Mouse (Mus musculus): Measurements from ENCODE around the gene Nkiras2.
"Not testable (repeated sequence)": the region's sequence is repeated elsewhere in the genome, so short reads cannot be mapped to it uniquely, and the experiment has no call there.

Gene Nkiras2

GRCm38 (mm10) chr11:100601372-100601771, 17.7 kb upstream of the Nkiras2 start:
- no peak for DNase-seq

DNA sequence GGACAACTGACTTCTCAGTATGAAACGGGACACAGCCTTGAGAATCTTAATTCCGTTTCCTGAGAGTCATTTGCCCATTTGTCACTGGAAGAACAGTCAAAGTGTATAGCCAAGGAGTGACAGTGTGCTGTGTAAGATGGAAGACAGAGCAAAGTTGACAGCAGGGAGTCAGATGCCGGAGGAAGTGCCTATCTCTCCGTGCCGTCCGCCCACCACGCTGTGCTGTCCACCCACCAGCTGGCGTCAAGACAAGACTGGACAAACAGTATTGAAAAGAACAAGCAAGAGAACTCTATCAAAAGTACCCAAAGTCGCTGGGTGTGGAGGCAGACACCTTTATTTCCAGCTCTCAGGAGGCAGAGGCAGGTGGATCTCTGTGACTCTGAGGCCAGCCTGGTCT, 15.9 kb upstream of the Nkiras2 start:
- no peak for DNase-seq

- peak; percentile 55 for DNase-seq
Measured at GRCm38 (mm10) chr11:100603813-100604212, 15.2 kb upstream of the Nkiras2 start.

DNA sequence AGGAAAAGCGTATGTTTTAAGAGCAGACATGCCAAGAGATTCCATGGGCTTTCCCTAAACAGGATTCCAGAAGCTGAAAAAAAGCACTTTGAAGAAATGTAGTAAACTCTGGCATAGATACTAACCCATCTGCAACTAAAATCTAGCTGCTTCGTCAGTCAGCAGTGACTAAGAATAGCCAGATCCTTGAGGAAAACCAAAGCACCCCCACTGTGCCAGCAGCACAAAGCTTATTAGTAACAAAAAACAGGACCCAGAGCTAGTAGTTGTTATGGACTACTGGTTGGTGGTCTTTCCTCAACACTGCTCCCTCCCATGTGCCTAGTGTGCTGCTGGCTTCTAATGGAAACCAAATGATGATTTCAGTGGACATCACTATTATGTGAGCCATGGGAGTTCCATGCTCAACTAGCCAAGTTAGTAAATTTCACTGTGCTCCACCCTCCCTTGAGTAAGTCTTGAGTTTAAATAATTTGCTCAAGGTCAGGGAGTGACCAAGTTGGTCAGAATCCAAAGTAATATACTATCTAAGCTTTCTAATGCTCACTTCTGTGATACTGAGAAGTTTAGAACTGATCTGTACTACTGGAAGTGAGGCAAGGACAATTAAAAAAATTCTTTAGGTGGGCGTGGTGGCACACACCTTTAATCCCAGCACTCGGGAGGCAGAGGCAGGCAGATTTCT, 14.6 kb upstream of the Nkiras2 start:
- no peak for DNase-seq

DNA sequence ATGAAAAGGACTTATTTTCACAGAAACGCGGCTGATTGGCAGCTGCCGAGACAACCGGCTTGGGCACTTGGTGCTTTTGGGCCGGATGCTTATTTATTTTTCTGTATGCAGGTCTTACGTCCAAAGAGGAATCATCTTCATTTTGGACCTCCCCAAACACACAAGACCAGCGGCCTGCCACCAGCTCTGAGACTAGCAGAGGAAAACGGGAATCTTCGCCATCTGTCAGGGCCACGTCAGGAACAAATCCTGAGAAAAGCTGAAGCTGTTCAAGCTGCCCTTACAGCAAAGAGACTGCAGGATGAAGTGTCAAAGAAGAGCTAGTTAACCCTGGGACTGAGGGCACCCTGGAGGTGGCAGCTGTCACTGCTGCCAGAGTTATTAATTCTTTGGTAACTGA, 13.6 kb upstream of the Nkiras2 start:
- DNase-seq: peak; percentile 62

DNA sequence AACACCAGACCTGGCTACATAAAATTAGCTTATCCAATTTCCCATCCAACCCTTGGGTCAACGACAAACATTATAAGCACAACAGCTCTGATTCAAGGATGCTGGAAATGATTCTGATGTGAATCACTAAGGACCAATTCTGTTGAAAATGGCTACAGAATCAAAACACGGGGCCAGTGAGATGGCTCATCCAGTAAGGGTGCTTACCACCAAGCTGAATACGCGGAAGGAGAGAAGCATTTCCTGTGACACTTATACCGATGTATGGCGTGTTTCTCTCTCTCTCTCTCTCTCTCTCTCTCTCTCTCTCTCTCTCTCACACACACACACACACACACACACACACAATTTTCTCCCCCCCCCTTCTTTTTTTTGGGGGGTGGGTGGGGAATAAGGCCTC, 11.9 kb upstream of the Nkiras2 start:
- no peak for DNase-seq

DNA sequence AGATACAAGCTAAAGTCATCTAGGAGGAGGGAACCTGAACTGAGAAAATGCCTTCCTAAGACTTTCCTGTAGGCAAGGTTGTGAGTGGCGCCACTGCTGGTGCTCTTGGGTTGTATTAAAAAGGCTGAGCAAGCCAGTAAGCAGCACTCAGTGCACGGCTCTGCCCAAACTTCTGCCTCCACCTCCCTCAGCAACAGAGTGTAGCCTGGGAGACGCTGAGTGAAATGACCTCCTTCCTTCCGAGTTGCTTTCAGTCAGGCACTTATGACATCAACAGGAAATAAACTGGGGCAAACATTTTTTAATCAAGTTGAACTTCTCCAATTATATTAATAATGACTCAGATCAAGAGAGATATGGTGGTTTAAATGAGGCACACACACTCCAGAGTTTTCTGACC, 10.2 kb upstream of the Nkiras2 start:
- no peak for DNase-seq

GRCm38 (mm10) chr11:100609355-100609996, 9.6 kb upstream of the Nkiras2 start:
- no peak for DNase-seq

GRCm38 (mm10) chr11:100609997-100610680, 8.9 kb upstream of the Nkiras2 start:
- no peak for DNase-seq

GRCm38 (mm10) chr11:100611627-100612026, 7.4 kb upstream of the Nkiras2 start:
- DNase-seq: no peak

- no peak for DNase-seq
Measured at GRCm38 (mm10) chr11:100613241-100613640, 5.8 kb upstream of the Nkiras2 start.

DNA sequence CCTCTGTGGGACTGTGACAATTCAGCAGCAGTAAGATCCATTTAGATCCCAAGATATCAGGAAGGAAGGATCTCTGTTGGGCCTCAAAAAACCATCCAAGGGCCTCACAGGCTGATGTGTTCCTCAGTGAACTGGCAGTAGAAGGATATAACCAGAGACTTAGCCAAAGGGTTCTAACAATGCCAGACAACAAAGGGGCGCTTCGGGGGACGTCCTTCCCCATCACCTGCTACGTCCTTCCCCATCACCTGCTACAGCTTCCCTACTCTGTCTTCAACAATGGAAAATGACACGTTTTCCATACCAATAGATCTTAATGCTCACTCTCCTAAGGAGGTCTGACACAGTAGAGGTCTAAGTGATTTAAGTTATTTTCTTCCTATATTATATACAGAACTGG, 2.7 kb upstream of the Nkiras2 start:
- DNase-seq: no peak

- DNase-seq: not testable (repeated sequence)
Measured at GRCm38 (mm10) chr11:100616836-100617235, 2.2 kb upstream of the Nkiras2 start.

DNA sequence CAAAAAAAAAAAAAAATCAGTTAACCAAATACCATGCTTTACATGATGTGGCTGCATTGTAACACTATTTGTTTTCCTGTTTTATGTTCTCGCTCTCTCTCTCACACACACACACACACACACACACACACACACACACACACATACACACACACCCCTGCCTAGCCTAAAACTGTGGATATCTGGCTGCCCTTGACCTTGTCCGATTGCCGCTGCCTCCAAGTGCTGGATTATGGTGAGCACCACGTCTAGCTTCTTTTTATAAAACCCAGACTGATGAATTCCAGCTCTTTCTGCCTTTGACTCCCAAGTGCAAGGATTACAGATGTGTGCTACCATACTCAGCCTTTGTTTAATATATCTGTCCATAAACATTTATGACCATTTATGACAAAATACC, 1.6 kb upstream of the Nkiras2 start:
- DNase-seq: no peak

DNA sequence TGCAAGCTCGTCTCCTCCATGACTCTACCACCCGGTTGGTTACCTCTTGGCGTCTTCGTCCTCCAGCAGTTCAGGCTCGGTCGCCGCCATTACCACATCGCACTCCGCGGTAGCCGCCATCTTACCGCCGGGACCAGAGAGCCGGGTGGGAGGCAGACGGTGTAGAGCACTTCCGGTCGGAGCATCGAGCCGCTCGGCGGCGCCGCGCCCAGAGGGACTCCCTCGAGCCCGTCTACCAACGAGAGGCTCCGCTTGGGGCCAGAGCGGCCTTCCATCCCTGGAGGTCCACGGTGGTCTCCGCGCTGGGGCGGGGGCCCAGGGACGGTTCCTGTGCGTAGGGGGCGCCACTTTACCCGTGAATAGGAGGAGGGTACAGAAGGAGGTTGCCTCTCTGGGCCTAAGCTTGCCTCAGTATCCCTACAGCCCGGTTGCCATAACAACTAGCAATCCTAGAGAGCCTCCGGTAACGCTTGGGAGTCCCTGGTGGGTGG, 486 bp downstream of the Nkiras2 start:
- peak; percentile 96 for DNase-seq

GRCm38 (mm10) chr11:100619982-100620381, 938 bp downstream of the Nkiras2 start, which contains the start of gene Dnajc7:
Gene Dnajc7, minus strand, starts transcription at chr11:100620168.
- no peak for DNase-seq

DNA sequence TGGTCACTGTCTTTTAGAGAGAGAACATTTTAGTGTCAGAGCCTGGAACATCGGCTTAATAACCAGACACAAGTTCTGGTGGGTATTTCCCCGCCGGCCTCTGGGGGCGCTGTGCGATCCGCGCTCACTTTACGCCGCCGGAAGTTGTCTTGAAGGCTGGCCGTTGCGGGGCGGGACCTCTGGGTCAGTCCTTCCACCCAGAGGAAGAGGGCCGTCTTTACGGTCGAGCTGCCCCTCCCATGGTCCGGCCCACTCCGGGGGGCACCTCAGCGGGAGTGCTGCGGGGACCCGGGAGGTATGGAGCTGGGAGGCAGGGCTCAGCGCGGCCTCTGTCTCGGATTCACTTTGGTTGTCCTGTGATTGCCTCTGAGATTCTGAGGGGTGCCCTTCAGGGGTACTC, 3.7 kb downstream of the Nkiras2 start:
- DNase-seq: peak; percentile 94

- DNase-seq: peak; percentile 55
Measured at GRCm38 (mm10) chr11:100623867-100624266, 4.8 kb downstream of the Nkiras2 start.

DNA sequence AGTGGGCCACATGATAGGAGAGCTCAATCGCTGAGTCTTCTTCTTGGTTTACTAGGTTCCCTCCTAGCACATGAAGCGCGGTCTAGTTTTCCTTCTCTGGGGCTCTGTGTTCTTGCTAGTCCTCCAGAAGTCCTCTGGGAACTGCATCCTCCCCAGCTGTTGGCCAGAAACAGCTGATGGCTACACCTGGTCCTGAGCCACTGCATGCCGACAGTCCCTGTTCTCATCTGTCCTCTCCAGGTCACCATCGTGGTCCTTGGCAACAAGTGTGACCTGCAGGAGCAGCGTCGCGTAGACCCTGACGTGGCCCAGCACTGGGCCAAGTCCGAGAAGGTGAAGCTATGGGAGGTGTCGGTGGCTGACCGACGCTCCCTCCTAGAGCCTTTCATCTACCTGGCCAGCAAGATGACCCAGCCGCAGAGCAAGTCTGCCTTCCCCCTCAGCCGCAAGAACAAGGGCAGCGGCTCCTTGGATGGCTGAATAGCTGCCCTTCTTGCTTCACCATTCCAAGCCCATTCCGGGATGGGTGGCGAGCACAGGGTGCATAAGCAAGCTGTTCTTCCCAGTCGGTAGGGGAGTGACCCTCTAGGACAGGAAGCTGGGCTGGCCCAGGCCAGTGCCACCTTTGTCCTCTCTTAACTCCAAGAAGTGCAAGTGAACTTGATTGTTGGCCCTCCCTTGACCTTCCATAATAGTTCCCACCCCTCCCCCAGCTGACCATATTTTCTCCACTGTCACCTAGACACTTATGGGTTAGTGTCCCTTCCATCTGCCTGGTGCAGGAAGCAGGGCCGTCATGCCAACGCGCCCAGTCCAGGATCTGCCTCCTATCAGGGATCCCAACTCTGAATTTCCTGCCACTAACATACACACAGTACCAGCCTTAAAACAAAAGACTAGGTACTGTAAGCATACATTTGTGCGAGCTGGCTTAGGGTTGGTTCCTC, 7.0 kb downstream of the Nkiras2 start:
- no peak for DNase-seq

DNA sequence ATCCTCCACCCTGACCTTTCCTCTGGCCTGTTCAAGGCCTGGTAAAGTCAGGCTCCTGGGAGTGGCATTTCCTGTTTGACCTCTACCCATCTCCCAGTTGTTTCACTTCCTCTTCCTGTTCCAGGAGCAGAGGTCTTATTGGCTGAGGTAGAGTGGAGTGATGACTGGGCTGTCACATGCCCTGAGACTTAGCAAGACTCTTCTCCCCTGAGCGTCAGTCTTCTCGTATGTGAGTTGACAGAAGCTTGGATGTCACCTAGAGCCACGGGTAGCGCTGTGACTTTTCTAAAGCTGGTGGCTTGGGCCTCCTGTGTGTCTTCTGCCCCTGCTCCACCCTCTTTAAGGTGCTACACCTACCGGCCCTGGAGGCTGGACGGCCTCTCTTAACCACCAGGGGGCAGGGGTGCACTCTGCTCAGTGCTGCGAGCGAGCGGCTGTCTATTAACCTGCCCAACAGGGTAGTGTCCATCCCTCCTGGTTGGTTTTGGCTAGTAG, 7.7 kb downstream of the Nkiras2 start:
- peak; percentile 56 for DNase-seq

DNA sequence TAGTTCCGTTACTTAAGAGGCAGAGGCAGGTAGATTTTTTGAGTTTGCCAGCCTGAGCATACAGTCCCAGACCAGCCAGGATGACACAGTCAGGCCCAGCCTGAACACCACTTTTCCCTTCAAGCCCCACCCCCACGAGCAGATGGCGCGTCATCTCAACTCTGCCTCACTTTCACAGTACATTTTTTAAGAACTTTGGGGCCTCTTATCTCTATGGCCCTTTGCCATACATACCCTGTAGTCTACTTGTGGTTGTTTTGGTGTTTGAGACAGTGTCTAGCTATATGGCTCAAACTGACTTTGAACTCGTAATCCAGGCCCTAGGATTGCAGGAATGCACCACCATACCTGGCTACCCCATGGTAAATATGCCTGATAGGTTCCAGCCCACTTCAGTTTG, 9.0 kb downstream of the Nkiras2 start:
- no peak for DNase-seq

DNA sequence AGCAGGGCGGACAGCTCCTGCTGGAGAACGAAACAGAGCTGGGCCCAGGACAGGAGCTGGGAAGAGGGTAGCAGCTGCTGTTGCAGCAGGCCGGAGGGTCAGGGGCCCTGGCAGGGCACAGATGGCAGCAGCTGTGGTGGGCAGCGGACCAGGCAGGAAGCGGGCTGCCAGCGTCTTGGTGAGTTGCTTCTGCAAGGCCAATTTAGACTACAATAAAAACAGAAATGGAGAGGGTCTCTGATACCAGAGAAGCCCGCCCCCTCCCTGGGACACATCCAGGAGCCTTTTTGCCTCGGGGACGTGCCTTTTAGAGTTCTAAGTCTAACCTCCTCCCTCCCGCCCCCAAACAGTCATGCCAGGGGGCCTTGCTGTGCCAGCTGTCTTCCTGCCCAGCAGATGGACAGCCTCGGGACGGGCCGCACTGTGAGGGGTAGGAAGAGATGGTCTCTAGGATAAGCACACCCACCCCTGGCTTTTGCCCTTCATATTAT, 9.9 kb downstream of the Nkiras2 start:
- DNase-seq: no peak
